Mouse (Mus musculus): ENCODE measurements around the gene Aldh16a1. TPM values are rescaled to one million over a fixed set of nuclear protein-coding genes. Genes with fewer than 3 reads are reported as not detected.

The Aldh16a1 gene
- polyA plus RNA-seq, 1 experiment from 2014 or later, result 39.8 TPM

DNA sequence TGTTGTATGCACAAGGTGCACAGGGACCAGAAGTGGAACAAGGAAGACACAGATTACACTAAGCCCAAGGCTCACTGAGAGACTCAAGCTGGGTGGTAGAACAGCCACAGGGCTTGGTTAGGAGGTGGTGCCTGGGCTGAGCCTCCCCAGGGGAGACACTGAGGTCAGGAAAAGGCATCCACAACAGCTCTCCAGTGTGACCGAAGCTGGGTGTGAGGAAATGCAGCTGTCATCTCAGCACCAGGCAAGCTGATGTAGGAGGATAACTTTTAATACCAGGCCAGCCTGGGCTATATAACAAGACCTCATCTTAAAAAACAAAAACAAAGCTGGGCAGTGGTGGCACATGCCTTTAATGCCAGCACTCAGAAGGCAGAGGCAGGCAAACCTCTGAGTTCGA is 36.8 kb upstream of the Aldh16a1 start:
- Histone ChIP-seq H3K9ac (no peak overlapping the region), H3K4me1 (peaks cover 9% of the 10 kb centered on the region), H3K4me2 (replicated peaks) (no peak overlapping the region), H3K27me3 (peaks cover 46% of the 10 kb centered on the region), H3K4me3 (no peak overlapping the region), H3K36me3 (no peaks in the 10 kb centered on the region), H3K27ac (no peak overlapping the region), H3K9me3 (replicated peaks) (no peaks in the 10 kb centered on the region)
- WGBS, result 76% methylated on average over 2 of the region's 2 CpGs
- no peak for ATAC-seq (ENCODE audit: low FRiP score)

- Histone ChIP-seq H3K36me3 (no peaks in the 10 kb centered on the region), H3K27me3 (peaks cover 54% of the 10 kb centered on the region), H3K4me2 (replicated peaks) (no peak overlapping the region), H3K4me3 (no peak overlapping the region), H3K9ac (no peak overlapping the region), H3K27ac (no peak overlapping the region), H3K4me1 (peaks cover 9% of the 10 kb centered on the region), H3K9me3 (replicated peaks) (no peaks in the 10 kb centered on the region)
- 91% methylated on average over 6 of the region's 6 CpGs for WGBS
- ATAC-seq (ENCODE audit: low FRiP score), result no peak
Measured at GRCm38 (mm10) chr7:45190186-45190585, 35.8 kb upstream of the Aldh16a1 start.

GRCm38 (mm10) chr7:45189600-45189999 is 35.2 kb upstream of the Aldh16a1 start:
- 56% methylated on average over 16 of the region's 16 CpGs for WGBS
- Histone ChIP-seq H3K4me2 (replicated peaks) (no peak overlapping the region), H3K27ac (no peak overlapping the region)

DNA sequence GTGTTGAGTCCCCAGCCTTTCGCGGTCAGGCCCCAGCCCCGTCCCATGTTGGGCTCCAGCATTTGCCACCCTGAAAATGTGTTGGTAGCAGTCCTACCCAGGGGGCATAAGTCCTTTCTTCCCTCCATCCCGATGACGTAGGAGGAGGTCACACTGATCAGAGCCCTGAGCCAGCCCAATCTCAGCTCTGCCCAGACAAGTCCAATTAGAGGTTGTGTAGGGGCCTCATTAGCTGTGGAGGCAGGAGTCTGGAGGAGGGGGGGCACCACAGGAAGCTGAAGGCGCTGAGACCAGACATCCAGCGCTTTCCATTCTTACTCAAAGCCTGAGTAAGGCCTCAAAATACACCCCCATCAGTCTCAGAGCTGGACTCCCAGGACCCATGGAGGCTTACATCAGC is 31.5 kb upstream of the Aldh16a1 start:
- no peak for ATAC-seq (ENCODE audit: low FRiP score)
- no peaks in the 10 kb centered on the region for H3K9me3 ChIP-seq (replicated peaks)
- no peak overlapping the region for H3K27ac ChIP-seq
- H3K27me3 ChIP-seq, result peaks cover 87% of the 10 kb centered on the region
- H3K36me3 ChIP-seq, result no peaks in the 10 kb centered on the region
- 72% methylated on average over 7 of the region's 7 CpGs for WGBS
- no peak overlapping the region for H3K9ac ChIP-seq
- H3K4me3 ChIP-seq, result no peak overlapping the region
- no peak overlapping the region for H3K4me2 ChIP-seq (replicated peaks)
- H3K4me1 ChIP-seq, result peaks cover 22% of the 10 kb centered on the region

More at GRCm38 (mm10) chr7:45189600-45189999, 35.2 kb upstream of the Aldh16a1 start:
- ATAC-seq (ENCODE audit: low FRiP score), result no peak
- H3K4me1 ChIP-seq, result peaks cover 14% of the 10 kb centered on the region
- H3K4me3 ChIP-seq, result no peak overlapping the region
- no peaks in the 10 kb centered on the region for H3K36me3 ChIP-seq
- peaks cover 59% of the 10 kb centered on the region for H3K27me3 ChIP-seq
- H3K9ac ChIP-seq, result no peak overlapping the region
- H3K9me3 ChIP-seq (replicated peaks), result no peaks in the 10 kb centered on the region

DNA sequence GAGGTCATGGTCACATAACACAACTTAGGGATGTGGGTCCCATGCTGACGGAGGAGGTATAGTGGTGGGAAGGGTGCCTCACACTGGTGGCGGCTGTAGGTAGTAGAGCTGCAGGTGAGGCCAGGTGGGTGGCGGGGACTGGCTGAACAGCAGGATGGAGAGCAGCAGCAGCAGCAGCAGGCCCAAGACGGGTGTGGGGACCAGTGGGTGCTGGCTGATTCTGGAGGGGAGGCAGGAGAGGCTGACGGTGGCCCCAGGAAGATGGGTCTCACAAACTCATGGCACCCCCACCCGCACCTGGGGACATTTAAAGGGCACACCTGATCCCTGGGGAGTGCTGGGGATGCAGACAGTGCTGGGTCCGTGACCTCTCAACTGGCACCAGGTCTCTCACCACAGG is 29.3 kb upstream of the Aldh16a1 start:
- Histone ChIP-seq H3K4me2 (replicated peaks) (no peak overlapping the region), H3K27me3 (peaks cover 93% of the 10 kb centered on the region), H3K27ac (no peak overlapping the region), H3K4me1 (peaks cover 24% of the 10 kb centered on the region), H3K4me3 (no peak overlapping the region), H3K9me3 (replicated peaks) (no peaks in the 10 kb centered on the region), H3K9ac (no peak overlapping the region), H3K36me3 (no peaks in the 10 kb centered on the region)
- 75% methylated on average over 7 of the region's 7 CpGs for WGBS
- no peak for ATAC-seq (ENCODE audit: low FRiP score)

- 17% methylated on average over 11 of the region's 11 CpGs for WGBS
- Histone ChIP-seq H3K9ac (peak overlapping the region; percentile 49; the same call in 1 of the 2 replicates), H3K27ac (no peak overlapping the region), H3K4me1 (peaks cover 22% of the 10 kb centered on the region), H3K27me3 (peaks cover 94% of the 10 kb centered on the region), H3K9me3 (replicated peaks) (no peaks in the 10 kb centered on the region), H3K4me3 (peak overlapping the region; percentile 24), H3K4me2 (replicated peaks) (peak overlapping the region; percentile 51), H3K36me3 (no peaks in the 10 kb centered on the region)
- no peak; the same call in 1 of the 2 replicates for ATAC-seq (ENCODE audit: low FRiP score)
Measured at GRCm38 (mm10) chr7:45182606-45183005, 28.2 kb upstream of the Aldh16a1 start.

- Histone ChIP-seq H3K9ac (peak overlapping the region; percentile 49; the same call in 1 of the 2 replicates), H3K27me3 (peaks cover 98% of the 10 kb centered on the region), H3K4me3 (peak overlapping the region; percentile 24), H3K9me3 (replicated peaks) (no peaks in the 10 kb centered on the region), H3K4me2 (replicated peaks) (peak overlapping the region; percentile 51), H3K27ac (no peak overlapping the region), H3K36me3 (no peaks in the 10 kb centered on the region), H3K4me1 (peaks cover 22% of the 10 kb centered on the region)
- WGBS, result 1% methylated on average over 34 of the region's 34 CpGs
- peak; percentile 85 for ATAC-seq (ENCODE audit: low FRiP score)
Measured at GRCm38 (mm10) chr7:45182199-45182601, 27.8 kb upstream of the Aldh16a1 start.

DNA sequence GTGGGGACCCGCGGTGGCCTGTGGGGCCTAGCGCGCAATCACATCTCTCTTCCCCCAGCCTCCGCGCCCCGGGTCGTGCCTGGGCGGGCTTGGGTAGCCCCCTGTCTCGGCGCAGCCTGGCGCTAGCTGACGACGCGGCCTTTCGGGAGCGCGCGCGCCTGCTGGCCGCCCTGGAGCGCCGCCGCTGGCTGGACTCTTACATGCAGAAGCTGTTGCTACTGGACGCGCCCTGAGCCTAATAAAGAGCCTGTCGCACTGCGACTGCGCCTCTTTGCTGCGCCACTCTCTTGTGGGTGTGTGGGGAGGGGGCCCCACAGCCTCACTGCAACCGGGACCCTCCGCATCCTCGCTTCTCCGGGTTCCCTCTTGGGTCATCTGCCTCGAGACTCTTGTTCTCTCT is 27.2 kb upstream of the Aldh16a1 start:
- Histone ChIP-seq H3K27me3 (peaks cover 98% of the 10 kb centered on the region), H3K36me3 (no peaks in the 10 kb centered on the region), H3K4me1 (peaks cover 22% of the 10 kb centered on the region), H3K4me3 (peak overlapping the region; percentile 24), H3K4me2 (replicated peaks) (peak overlapping the region; percentile 51), H3K27ac (no peak overlapping the region), H3K9me3 (replicated peaks) (no peaks in the 10 kb centered on the region), H3K9ac (peak overlapping the region; percentile 35; the same call in 1 of the 2 replicates)
- WGBS, result 7% methylated on average over 32 of the region's 35 CpGs
- no peak for ATAC-seq (ENCODE audit: low FRiP score)

- Histone ChIP-seq H3K27ac (no peak within 1 kb of the TSS), H3K9ac (peak within 1 kb of the TSS; percentile 35; the same call in 1 of the 2 replicates), H3K36me3 (no peaks in the 10 kb centered on the region), H3K27me3 (peaks cover 99% of the 10 kb centered on the region), H3K4me1 (peaks cover 28% of the 10 kb centered on the region), H3K9me3 (replicated peaks) (no peaks in the 10 kb centered on the region), H3K4me3 (peak within 1 kb of the TSS; percentile 24), H3K4me2 (replicated peaks) (peak within 1 kb of the TSS; percentile 51)
- no peak for ATAC-seq (ENCODE audit: low FRiP score)
- 22% methylated on average over 20 of the region's 20 CpGs for WGBS
Measured at GRCm38 (mm10) chr7:45180896-45181477, 26.6 kb upstream of the Aldh16a1 start, which contains the start of gene Pth2. Gene Pth2 (plus strand): TSS chr7:45180995.

DNA sequence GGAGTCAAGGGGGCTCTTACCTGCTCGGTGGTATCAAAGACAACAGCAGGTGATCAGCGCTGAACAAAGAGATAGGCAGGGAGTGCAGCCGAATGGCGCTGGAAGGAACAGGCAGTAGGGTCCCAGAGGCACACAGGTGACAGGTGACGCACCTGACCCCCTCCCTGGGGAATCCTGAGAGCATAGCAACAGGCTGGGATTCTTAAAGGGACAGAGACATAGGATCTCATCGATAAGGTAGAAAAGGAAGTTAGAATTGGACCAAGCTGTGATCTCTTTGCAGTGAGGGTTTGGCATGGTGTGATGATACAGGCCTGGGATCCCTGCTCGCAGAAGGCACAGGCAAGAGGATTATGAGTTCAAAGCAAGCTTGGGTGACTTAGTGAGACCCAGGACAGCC is 25.1 kb upstream of the Aldh16a1 start, which contains the start of gene Gfy:
Gfy (minus strand) TSS at position 101 of the 400 bp plus-strand sequence.
- no peaks in the 10 kb centered on the region for H3K36me3 ChIP-seq
- ATAC-seq (ENCODE audit: low FRiP score), result no peak
- 26% methylated on average over 7 of the region's 7 CpGs for WGBS
- no peak within 1 kb of the TSS for H3K27ac ChIP-seq
- no peaks in the 10 kb centered on the region for H3K9me3 ChIP-seq (replicated peaks)
- no peak within 1 kb of the TSS for H3K9ac ChIP-seq
- peaks cover 31% of the 10 kb centered on the region for H3K4me1 ChIP-seq
- peaks cover 100% of the 10 kb centered on the region for H3K27me3 ChIP-seq
- H3K4me2 ChIP-seq (replicated peaks), result no peak within 1 kb of the TSS
- H3K4me3 ChIP-seq, result no peak within 1 kb of the TSS

- Histone ChIP-seq H3K4me1 (peaks cover 30% of the 10 kb centered on the region), H3K4me3 (no peak overlapping the region), H3K27me3 (peaks cover 98% of the 10 kb centered on the region), H3K27ac (no peak overlapping the region), H3K9me3 (replicated peaks) (no peaks in the 10 kb centered on the region), H3K36me3 (no peaks in the 10 kb centered on the region), H3K9ac (no peak overlapping the region), H3K4me2 (replicated peaks) (no peak overlapping the region)
- 29% methylated on average over 7 of the region's 7 CpGs for WGBS
- no peak for ATAC-seq (ENCODE audit: low FRiP score)
Measured at GRCm38 (mm10) chr7:45178550-45178949, 24.2 kb upstream of the Aldh16a1 start.

DNA sequence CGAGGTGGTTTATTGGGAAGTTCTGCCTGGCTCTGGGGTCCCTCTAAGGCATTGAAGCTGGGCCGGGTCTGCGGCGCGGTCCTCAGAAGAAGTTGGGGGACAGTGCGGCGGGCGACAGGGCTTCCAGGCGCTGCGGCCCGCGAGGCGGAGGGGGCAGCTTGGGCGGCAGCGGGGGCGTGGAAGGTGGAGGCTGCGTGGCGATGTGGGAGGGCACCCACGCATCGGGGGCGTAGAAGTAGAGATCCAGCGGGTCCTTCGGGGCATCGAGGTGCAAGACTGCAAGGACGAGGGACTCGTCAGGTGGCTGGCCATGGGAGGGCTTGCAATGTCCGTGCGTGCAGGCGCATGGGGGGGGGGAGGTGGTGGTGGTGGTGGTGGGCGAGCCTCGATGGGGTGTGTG is 22.0 kb upstream of the Aldh16a1 start:
- H3K27me3 ChIP-seq, result peaks cover 97% of the 10 kb centered on the region
- H3K36me3 ChIP-seq, result no peaks in the 10 kb centered on the region
- peak overlapping the region; percentile 25 for H3K4me2 ChIP-seq (replicated peaks)
- ATAC-seq (ENCODE audit: low FRiP score), result no peak
- peaks cover 22% of the 10 kb centered on the region for H3K4me1 ChIP-seq
- no peaks in the 10 kb centered on the region for H3K9me3 ChIP-seq (replicated peaks)
- H3K9ac ChIP-seq, result no peak overlapping the region
- 3% methylated on average over 31 of the region's 31 CpGs for WGBS
- H3K4me3 ChIP-seq, result peak overlapping the region; percentile 10; the same call in 1 of the 2 replicates
- H3K27ac ChIP-seq, result no peak overlapping the region

- Histone ChIP-seq H3K9ac (no peak overlapping the region), H3K27me3 (peaks cover 96% of the 10 kb centered on the region), H3K4me2 (replicated peaks) (peak overlapping the region; percentile 25), H3K9me3 (replicated peaks) (no peaks in the 10 kb centered on the region), H3K36me3 (no peaks in the 10 kb centered on the region), H3K4me1 (peaks cover 17% of the 10 kb centered on the region), H3K27ac (no peak overlapping the region), H3K4me3 (peak overlapping the region; percentile 10; the same call in 1 of the 2 replicates)
- WGBS, result 1% methylated on average over 23 of the region's 23 CpGs
- ATAC-seq (ENCODE audit: low FRiP score), result no peak
Measured at GRCm38 (mm10) chr7:45175929-45176328, 21.5 kb upstream of the Aldh16a1 start.
